Mouse (Mus musculus) forebrain, embryonic 10.5 days (tissue): ENCODE results near the gene Igsf21. TPM values are rescaled to one million over a fixed set of nuclear protein-coding genes. Genes with fewer than 3 reads are reported as not detected.

Experiments used
- DNase-seq: peaks from one replicate; pipeline ENCODE4 v3.0.0-alpha.2; 2017; ENCODE audit warnings: low spot score; ENCODE audit errors: extremely low spot score
- H3K27ac ChIP-seq: fragments of 300-500 bp; sonication (generic); 2 replicates; pipeline ENCODE4 v1.5.1; 2016; ENCODE audit warnings: mild to moderate bottlenecking
- H3K27me3 ChIP-seq: fragments of 300-500 bp; sonication (generic); 2 replicates; pipeline ENCODE4 v1.6.1; 2016; ENCODE audit warnings: mild to moderate bottlenecking; ENCODE audit not compliant: poor library complexity, severe bottlenecking
- H3K36me3 ChIP-seq: fragments of 300-500 bp; sonication (generic); replicated peaks from 2 replicates; pipeline ENCODE4 v1.6.1; 2016; ENCODE audit warnings: mild to moderate bottlenecking, moderate library complexity
- H3K4me1 ChIP-seq: fragments of 300-500 bp; sonication (generic); 2 replicates; pipeline ENCODE4 v1.6.1; 2016
- H3K4me3 ChIP-seq: fragments of 300-500 bp; sonication (generic); 2 replicates; pipeline ENCODE4 v1.5.1; 2016; ENCODE audit warnings: mild to moderate bottlenecking, moderate library complexity
- H3K9me3 ChIP-seq: fragments of 300-500 bp; sonication (generic); 2 replicates; pipeline ENCODE4 v1.6.1; 2016; ENCODE audit warnings: mild to moderate bottlenecking, moderate library complexity
- WGBS: fragments of 180-500 bp; shearing (Covaris S2); methylation state at CpG from one replicate; pipeline ENCODE4 v1.1.7; 2016; 5-methylcytosine and 5-hydroxymethylcytosine counted together
- polyA plus RNA-seq: library from polyadenylated mRNA; unstranded; fragments of >200 nt; fragmentation: Nextera tagmentation; extraction: Ambion mirVana; gene quantifications from 2 replicates; pipeline ENCODE4 v1.2.1, GENCODE M21; 2016

Igsf21 gene
- polyA plus RNA-seq, 1 experiment from 2014 or later, result 4.6 TPM

DNA sequence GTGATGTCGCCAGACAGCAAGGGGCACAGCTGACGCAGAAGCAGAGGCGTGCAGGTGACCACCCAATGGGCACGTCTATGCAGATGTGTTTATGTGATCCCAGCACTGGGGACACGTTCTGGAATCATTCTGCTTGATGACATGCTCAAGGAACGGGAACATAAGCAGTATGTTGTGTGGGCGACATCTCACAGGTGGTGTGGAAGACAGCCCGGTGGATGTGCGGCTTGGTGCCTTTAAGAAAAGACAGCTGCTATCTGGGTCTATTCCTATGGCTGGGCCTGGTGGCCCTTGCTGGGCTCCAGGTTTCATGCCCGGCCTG is 176.3 kb downstream of the Igsf21 start:
- H3K9me3 ChIP-seq, result peaks cover 11% of the 10 kb centered on the region
- H3K36me3 ChIP-seq, result no peaks in the 10 kb centered on the region
- peaks cover 40% of the 10 kb centered on the region for H3K27me3 ChIP-seq
- no peak overlapping the region for H3K27ac ChIP-seq
- H3K4me3 ChIP-seq, result no peak overlapping the region
- 33% methylated on average over 10 of the region's 10 CpGs for WGBS
- peaks cover 33% of the 10 kb centered on the region for H3K4me1 ChIP-seq
- no peak for DNase-seq

DNA sequence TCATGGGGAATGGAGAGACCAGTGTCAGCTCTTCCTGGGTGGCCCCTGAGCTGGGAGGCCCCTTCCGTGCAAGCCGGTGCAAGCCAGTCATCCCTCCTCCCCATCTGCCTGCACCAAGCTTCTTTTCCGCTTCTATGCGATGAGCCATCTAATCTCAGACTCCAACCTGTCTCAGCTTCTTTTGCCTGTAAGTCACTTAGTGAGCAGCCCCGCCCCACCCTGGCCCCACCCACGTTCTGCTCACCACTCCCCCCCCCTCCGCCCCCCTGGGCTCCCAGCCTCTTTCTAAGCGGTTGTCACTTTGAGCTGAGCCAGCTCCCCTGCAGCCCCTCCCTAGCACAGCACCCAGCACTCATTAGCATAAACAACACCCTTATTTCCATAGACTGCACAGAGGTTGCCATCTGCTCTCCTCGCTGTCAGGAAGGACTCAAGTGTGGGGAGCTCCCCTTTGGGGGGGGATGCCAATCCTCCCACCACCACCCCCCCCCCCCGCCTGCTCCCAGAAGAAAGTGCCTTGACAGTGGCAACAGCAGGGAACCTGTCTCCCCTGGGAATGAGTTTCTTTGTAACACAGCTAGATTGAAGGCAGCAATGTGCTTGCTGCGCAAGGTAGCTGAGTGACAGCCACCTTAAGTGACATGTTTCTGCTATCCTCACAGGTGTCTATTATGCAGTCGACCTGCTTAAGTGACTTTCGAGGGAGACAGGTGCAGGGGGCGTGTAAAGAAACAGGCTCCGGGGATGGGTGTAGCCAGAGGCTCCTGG is 176.8 kb downstream of the Igsf21 start:
- Histone ChIP-seq H3K27ac (no peak overlapping the region), H3K4me3 (no peak overlapping the region), H3K9me3 (peaks cover 11% of the 10 kb centered on the region), H3K36me3 (no peaks in the 10 kb centered on the region), H3K27me3 (peaks cover 40% of the 10 kb centered on the region), H3K4me1 (peaks cover 33% of the 10 kb centered on the region)
- WGBS, result 11% methylated on average over 15 of the region's 15 CpGs
- no peak for DNase-seq

- Histone ChIP-seq H3K9me3 (peaks cover 11% of the 10 kb centered on the region), H3K27ac (no peak overlapping the region), H3K4me1 (peaks cover 33% of the 10 kb centered on the region), H3K36me3 (no peaks in the 10 kb centered on the region), H3K27me3 (peaks cover 40% of the 10 kb centered on the region), H3K4me3 (no peak overlapping the region)
- 93% methylated on average over 6 of the region's 6 CpGs for WGBS
- DNase-seq, result no peak
Measured at GRCm38 (mm10) chr4:140068468-140068867, 178.1 kb downstream of the Igsf21 start.

DNA sequence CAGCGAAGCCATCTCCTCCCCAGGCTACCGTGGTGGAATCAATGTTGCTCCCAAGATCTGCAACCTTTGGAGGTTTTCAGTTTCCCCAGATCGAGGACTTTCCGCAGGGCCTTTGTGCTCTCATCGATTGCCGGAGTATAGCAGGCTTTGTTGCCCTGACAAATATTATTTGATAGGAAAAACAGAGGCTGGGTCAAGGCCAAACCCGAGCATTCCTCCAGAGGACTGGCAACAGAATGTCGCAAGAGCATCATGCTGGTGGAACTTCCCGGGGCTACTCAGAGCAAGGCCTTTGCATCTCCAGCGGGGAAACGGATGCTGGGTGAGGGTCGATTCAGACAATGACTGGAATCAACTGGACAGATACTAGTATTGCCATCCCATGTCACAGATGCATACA is 180.6 kb downstream of the Igsf21 start:
- 93% methylated on average over 12 of the region's 12 CpGs for whole genome bisulfite sequencing
- no peak for DNase-seq
- Histone ChIP-seq H3K4me3 (no peak overlapping the region), H3K4me1 (peaks cover 21% of the 10 kb centered on the region), H3K9me3 (peaks cover 11% of the 10 kb centered on the region), H3K36me3 (no peaks in the 10 kb centered on the region), H3K27ac (no peak overlapping the region), H3K27me3 (peaks cover 21% of the 10 kb centered on the region)

- 90% methylated on average over 13 of the region's 13 CpGs for WGBS
Measured at GRCm38 (mm10) chr4:140063153-140063671, 183.4 kb downstream of the Igsf21 start.

DNA sequence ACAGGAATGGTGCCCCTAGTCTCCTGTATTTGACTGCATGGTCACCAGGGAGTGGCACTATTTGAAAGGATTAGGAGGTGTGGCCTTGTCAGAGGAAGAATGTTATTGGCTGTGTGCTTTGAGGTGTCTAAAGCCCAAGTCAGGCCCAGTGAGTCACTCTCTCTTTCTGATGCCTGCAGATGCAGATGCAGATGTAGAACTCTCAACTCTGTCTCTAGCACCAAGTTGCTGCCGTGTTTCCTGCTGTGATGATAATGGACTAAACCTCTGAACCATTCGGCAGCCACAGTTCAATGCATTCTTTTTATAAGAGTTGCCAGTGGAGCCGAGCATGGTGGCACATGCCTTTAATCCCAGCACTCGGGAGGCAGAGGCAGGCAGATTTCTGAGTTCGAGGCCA is 186.3 kb downstream of the Igsf21 start:
- Histone ChIP-seq H3K4me3 (no peak overlapping the region), H3K27me3 (no peaks in the 10 kb centered on the region), H3K36me3 (no peaks in the 10 kb centered on the region), H3K27ac (no peak overlapping the region), H3K4me1 (peaks cover 6% of the 10 kb centered on the region), H3K9me3 (no peaks in the 10 kb centered on the region)
- 83% methylated on average over 5 of the region's 5 CpGs for WGBS
- no peak for DNase-seq

More at GRCm38 (mm10) chr4:140063153-140063671, 183.4 kb downstream of the Igsf21 start:
- H3K27ac ChIP-seq, result no peak overlapping the region
- H3K27me3 ChIP-seq, result no peaks in the 10 kb centered on the region
- 0 out of 2 replicates have a peak, but pooled peaks cover under 1% of the 10 kb centered on the region for H3K4me1 ChIP-seq
- no peak overlapping the region for H3K4me3 ChIP-seq
- peaks cover 7% of the 10 kb centered on the region for H3K9me3 ChIP-seq
- no peaks in the 10 kb centered on the region for H3K36me3 ChIP-seq
- DNase-seq, result no peak

- Histone ChIP-seq H3K9me3 (peaks cover 11% of the 10 kb centered on the region; the same call in 1 of the 2 replicates), H3K27ac (no peak overlapping the region), H3K36me3 (no peaks in the 10 kb centered on the region), H3K27me3 (no peaks in the 10 kb centered on the region), H3K4me3 (no peak overlapping the region), H3K4me1 (peaks cover 9% of the 10 kb centered on the region)
- WGBS, result 79% methylated on average over 7 of the region's 7 CpGs
- no peak for DNase-seq
Measured at GRCm38 (mm10) chr4:140053042-140053441, 193.5 kb downstream of the Igsf21 start.

- Histone ChIP-seq H3K9me3 (peaks cover 11% of the 10 kb centered on the region; the same call in 1 of the 2 replicates), H3K27me3 (no peaks in the 10 kb centered on the region), H3K27ac (no peak overlapping the region), H3K36me3 (no peaks in the 10 kb centered on the region), H3K4me1 (0 out of 2 replicates have a peak, but pooled peaks cover 5% of the 10 kb centered on the region), H3K4me3 (no peak overlapping the region)
- WGBS, result 60% methylated on average over 11 of the region's 11 CpGs
- no peak for DNase-seq
Measured at GRCm38 (mm10) chr4:140052575-140052974, 194.0 kb downstream of the Igsf21 start.

DNA sequence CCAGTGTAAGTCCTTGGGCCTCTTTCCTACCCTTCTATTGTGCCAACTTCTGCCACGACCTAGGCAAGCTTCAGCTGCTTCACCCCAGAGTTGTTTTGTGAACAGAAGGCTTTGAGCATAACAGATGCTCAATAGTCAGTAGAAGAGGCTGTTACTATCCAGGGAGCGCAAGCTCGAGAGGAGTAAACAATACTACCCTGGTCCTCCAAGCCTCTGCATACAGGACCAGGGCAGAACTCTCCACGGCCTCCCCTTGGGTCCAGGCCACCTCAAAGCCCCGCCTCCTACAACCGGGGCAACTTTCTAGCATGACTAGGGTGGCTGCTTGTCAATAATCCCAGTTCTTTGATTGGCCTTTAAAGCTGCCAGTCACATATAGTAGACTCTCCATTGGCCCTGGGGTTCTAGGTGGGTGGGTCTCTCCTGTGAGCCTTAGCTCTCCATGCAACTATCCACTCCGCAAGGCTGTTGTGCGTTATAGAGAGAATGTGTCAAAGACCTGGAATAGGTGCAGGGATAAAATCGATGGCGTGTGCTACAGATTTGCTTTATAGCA is 198.7 kb downstream of the Igsf21 start:
- H3K4me3 ChIP-seq, result no peak overlapping the region
- no peak overlapping the region for H3K27ac ChIP-seq
- H3K9me3 ChIP-seq, result peaks cover 11% of the 10 kb centered on the region; the same call in 1 of the 2 replicates
- peaks cover 7% of the 10 kb centered on the region for H3K4me1 ChIP-seq
- no peaks in the 10 kb centered on the region for H3K27me3 ChIP-seq
- WGBS, result 79% methylated on average over 10 of the region's 10 CpGs
- no peak for DNase-seq
- H3K36me3 ChIP-seq, result no peaks in the 10 kb centered on the region

DNA sequence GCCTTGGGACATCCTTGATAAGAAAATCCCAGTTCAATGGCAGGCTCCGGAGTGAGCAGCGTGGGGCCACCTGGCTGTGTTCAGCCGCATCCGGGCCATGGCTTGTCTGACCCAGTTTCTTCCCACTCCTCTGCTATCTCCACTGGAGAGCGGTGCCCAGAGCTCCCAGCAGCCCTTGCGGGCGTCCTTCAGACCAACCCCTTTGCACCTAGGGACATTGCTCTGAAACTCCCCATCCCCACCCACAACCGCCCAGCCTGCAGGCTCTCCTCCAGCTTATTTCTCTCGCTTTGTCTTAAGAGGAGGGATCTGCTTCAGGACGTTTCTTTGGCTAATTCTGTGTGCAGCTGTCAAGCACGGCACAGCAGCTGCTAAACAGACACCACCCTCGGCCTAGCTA is 202.6 kb downstream of the Igsf21 start:
- Histone ChIP-seq H3K4me3 (no peak overlapping the region), H3K27me3 (peaks cover 19% of the 10 kb centered on the region), H3K36me3 (no peaks in the 10 kb centered on the region), H3K27ac (no peak overlapping the region), H3K4me1 (peaks cover 14% of the 10 kb centered on the region), H3K9me3 (peaks cover 11% of the 10 kb centered on the region)
- WGBS, result 45% methylated on average over 12 of the region's 12 CpGs
- no peak for DNase-seq

GRCm38 (mm10) chr4:140038586-140039411 is 207.8 kb downstream of the Igsf21 start:
- peaks cover 70% of the 10 kb centered on the region for H3K27me3 ChIP-seq
- WGBS, result 3% methylated on average over 26 of the region's 26 CpGs
- peaks cover 42% of the 10 kb centered on the region for H3K4me1 ChIP-seq
- peak overlapping the region; percentile 58 for H3K27ac ChIP-seq
- DNase-seq, result no peak
- no peaks in the 10 kb centered on the region for H3K36me3 ChIP-seq
- peaks cover 11% of the 10 kb centered on the region for H3K9me3 ChIP-seq
- peak overlapping the region; percentile 30; the same call in 1 of the 2 replicates for H3K4me3 ChIP-seq

- H3K36me3 ChIP-seq, result no peaks in the 10 kb centered on the region
- H3K27me3 ChIP-seq, result peaks cover 71% of the 10 kb centered on the region
- peak overlapping the region; percentile 30 for H3K4me3 ChIP-seq
- DNase-seq, result no peak
- H3K4me1 ChIP-seq, result peaks cover 39% of the 10 kb centered on the region
- 2% methylated on average over 13 of the region's 13 CpGs for WGBS
- peaks cover 11% of the 10 kb centered on the region for H3K9me3 ChIP-seq
- H3K27ac ChIP-seq, result peak overlapping the region; percentile 70
Measured at GRCm38 (mm10) chr4:140037784-140038387, 208.7 kb downstream of the Igsf21 start.
